Mouse (Mus musculus) bone marrow, adult 2 months (tissue): ENCODE data around the gene Gart.

Source experiments
- CTCF ChIP-seq: fragments of 200-500 bp; IDR thresholded peaks from 2 replicates; pipeline ENCODE4 v1.5.1; 2011; ENCODE audit warnings: low read length, control low read depth; ENCODE audit not compliant: control insufficient read depth, insufficient read depth
- POLR2A ChIP-seq: fragments of 200-500 bp; IDR thresholded peaks from 2 replicates; pipeline ENCODE4 v1.6.1; 2011; ENCODE audit warnings: low read depth, mild to moderate bottlenecking, control low read depth, low read length, borderline replicate concordance; ENCODE audit not compliant: control insufficient read depth

- no peak for TF ChIP-seq CTCF
- no peak for TF ChIP-seq POLR2A
Measured at GRCm38 (mm10) chr16:91614552-91614951, 32.2 kb downstream of the Gart start.
